Mouse (Mus musculus) liver, postnatal 0 days (tissue): ENCODE data around the gene Apol7a.

Source experiments
- CTCF ChIP-seq: sonication (generic); IDR thresholded peaks from 2 replicates; pipeline ENCODE4 v1.5.1; 2016; ENCODE audit warnings: antibody characterized with exemption, low read depth
- EP300 ChIP-seq: IDR thresholded peaks from 2 replicates; pipeline ENCODE4 v1.6.1; 2016; ENCODE audit warnings: antibody characterized with exemption, low read depth, mild to moderate bottlenecking

DNA sequence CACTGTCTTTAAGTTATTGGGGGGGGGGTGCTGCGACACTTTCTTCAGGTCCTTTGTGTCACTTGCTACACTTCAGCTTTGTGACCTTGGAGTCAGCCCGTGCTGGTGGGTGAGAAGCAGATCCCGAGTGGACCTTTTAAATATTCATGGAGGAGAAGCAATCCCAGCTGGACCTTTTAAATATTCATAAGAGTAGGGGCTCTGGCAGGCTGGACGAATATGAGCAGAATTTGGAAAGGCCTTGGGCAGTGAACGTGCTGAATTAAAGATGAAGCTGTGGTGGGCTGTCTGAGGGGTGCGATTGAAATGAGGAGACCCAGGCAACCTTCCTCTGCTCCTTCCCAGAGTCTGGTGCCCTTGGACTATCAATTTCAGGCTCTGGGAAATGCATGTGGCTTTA is 35.3 kb downstream of the Apol7a start:
- no peak for TF ChIP-seq EP300
- no peak for TF ChIP-seq CTCF
